Mouse (Mus musculus) ES-E14 (cell line): ENCODE results near the gene Col4a3.

Source experiments
- CHD2 ChIP-seq: IDR thresholded peaks from 2 replicates; pipeline ENCODE4 v1.6.1; 2014; ENCODE audit warnings: mild to moderate bottlenecking, low read depth, low read length, inconsistent platforms
- HCFC1 ChIP-seq: IDR thresholded peaks from 2 replicates; pipeline ENCODE4 v1.6.1; 2012; ENCODE audit warnings: low read length, inconsistent platforms, borderline replicate concordance; ENCODE audit not compliant: insufficient read depth
- MAFK ChIP-seq: IDR thresholded peaks from 2 replicates; pipeline ENCODE4 v1.6.1; 2014; ENCODE audit warnings: mild to moderate bottlenecking, low read depth, low read length, inconsistent platforms; ENCODE audit not compliant: insufficient read depth
- ZNF384 ChIP-seq: IDR thresholded peaks from 2 replicates; pipeline ENCODE4 v1.6.1; 2012; ENCODE audit warnings: low read depth, low read length, inconsistent platforms

DNA sequence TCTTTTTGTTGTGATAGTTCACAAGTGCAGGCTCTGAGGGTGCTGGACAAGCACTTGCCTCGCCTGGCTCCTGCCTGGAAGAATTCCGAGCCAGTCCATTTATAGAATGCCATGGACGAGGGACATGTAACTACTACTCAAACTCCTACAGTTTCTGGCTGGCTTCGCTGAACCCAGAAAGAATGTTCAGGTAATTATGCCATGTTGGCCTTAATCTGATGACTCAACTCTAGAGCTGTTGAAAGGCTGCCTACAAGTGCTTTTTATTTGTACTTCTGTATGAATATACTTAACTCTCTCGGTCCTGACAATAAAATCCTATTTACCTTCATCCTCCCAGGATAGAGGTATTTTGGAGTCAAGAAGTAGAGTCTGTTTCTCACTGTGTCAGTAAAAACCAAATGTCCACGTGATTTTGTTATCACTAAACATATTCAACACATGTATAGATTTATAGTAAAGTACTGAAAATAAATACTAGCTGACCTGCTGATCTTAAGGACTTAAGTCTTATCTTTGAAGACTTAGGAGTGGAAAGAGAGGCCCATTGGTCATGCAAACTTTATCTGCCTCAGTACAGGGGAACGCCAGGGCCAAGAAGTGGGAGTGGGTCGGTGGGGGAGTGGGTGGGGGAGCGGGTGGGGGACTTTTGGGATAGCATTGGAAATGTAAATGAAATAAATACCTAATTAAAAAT is 131.2 kb downstream of the Col4a3 start:
- TF ChIP-seq HCFC1 = no peak
- no peak for TF ChIP-seq CHD2
- no peak for TF ChIP-seq MAFK
- TF ChIP-seq ZNF384 = no peak
